Mouse (Mus musculus): ENCODE measurements at regions not wholly inside any gene's neighbourhood (a gene's known extent, or its start where the extent isn't known, plus 50 kb on each side); places are given as distances from the start of the nearest gene placed in this dataset.
"Not testable (repeated sequence)": the region's sequence is repeated elsewhere in the genome, so short reads cannot be mapped to it uniquely, and the experiment has no call there.

GRCm38 (mm10) chr7:62572316-62572715 is 108.0 kb upstream of the Peg12 start:
- TF ChIP-seq POLR2A (IDR thresholded peaks at IDR 0.05; ENCODE audit: borderline replicate concordance, extremely low read depth, insufficient read depth, insufficient read length, poor library complexity, severe bottlenecking); CTCF (IDR thresholded peaks at IDR 0.05; ENCODE audit: borderline replicate concordance, extremely low read depth, insufficient read depth, insufficient read length): not testable (repeated sequence)

Data from brain, embryonic 14.5 days (tissue).